Mouse (Mus musculus) intestine, postnatal 0 days (tissue): ENCODE measurements around the gene Mras. TPM values are rescaled to one million over a fixed set of nuclear protein-coding genes. Genes with fewer than 3 reads are reported as not detected.

Experiments used
- ATAC-seq: fragments of 200-750 bp; cut with Nextera tagmentation; 2 replicates; pipeline ENCODE4 v1.8.0; 2017; ENCODE audit warnings: mild to moderate bottlenecking, moderate TSS enrichment, moderate library complexity
- H3K27ac ChIP-seq: fragments of 300-500 bp; sonication (generic); 2 replicates; pipeline ENCODE4 v1.5.1; 2014; ENCODE audit warnings: mild to moderate bottlenecking, low read depth, low read length, moderate library complexity
- H3K27me3 ChIP-seq: fragments of 300-500 bp; sonication (generic); replicated peaks from 2 replicates; pipeline ENCODE4 v1.6.1; 2014; ENCODE audit warnings: low read length, mixed read lengths; ENCODE audit not compliant: control insufficient read depth, insufficient read depth
- H3K36me3 ChIP-seq: fragments of 300-500 bp; sonication (generic); 2 replicates; pipeline ENCODE4 v1.6.1; 2014; ENCODE audit warnings: mild to moderate bottlenecking, moderate library complexity; ENCODE audit not compliant: control insufficient read depth, insufficient read depth
- H3K4me1 ChIP-seq: fragments of 300-500 bp; sonication (generic); replicated peaks from 2 replicates; pipeline ENCODE4 v1.6.1; 2014; ENCODE audit warnings: antibody characterized with exemption, low read length, mixed read lengths; ENCODE audit not compliant: control insufficient read depth, insufficient read depth
- H3K4me2 ChIP-seq: fragments of 300-500 bp; sonication (generic); replicated peaks from 2 replicates; pipeline ENCODE4 v1.6.1; 2014; ENCODE audit warnings: low read depth, mild to moderate bottlenecking, moderate library complexity
- H3K4me3 ChIP-seq: fragments of 300-500 bp; sonication (generic); 2 replicates; pipeline ENCODE4 v1.5.1; 2014; ENCODE audit warnings: low read depth, low read length
- H3K9ac ChIP-seq: fragments of 300-500 bp; sonication (generic); 2 replicates; pipeline ENCODE4 v1.6.1; 2014; ENCODE audit warnings: mild to moderate bottlenecking, low read depth, low read length
- H3K9me3 ChIP-seq: fragments of 300-500 bp; sonication (generic); 2 replicates; pipeline ENCODE4 v1.6.1; 2016; ENCODE audit warnings: mixed run types; ENCODE audit not compliant: control insufficient read depth
- CTCF ChIP-seq: sonication (generic); IDR thresholded peaks from 2 replicates; pipeline ENCODE4 v1.5.1; 2016; ENCODE audit warnings: low read depth, mild to moderate bottlenecking, control low read depth, antibody characterized with exemption, moderate library complexity
- WGBS: fragments of 180-500 bp; shearing (Covaris S2); extraction: QIAGEN DNeasy Blood & Tissue Kit; methylation state at CpG from one replicate; pipeline ENCODE4 v1.1.7; 2014; 5-methylcytosine and 5-hydroxymethylcytosine counted together
- polyA plus RNA-seq: library from polyadenylated mRNA; unstranded; fragments of >200 nt; fragmentation: Nextera tagmentation; extraction: Ambion mirVana; gene quantifications from 2 replicates; pipeline ENCODE4 v1.2.1, GENCODE M21; 2015

Gene Mras
- polyA plus RNA-seq, 1 experiment from 2014 or later: 7.6 TPM

GRCm38 (mm10) chr9:99353390-99353789 lies 83.8 kb downstream of the Mras start:
- H3K27ac ChIP-seq: no peak overlapping the region
- no peak overlapping the region for H3K9ac ChIP-seq
- no peaks in the 10 kb centered on the region for H3K36me3 ChIP-seq
- H3K4me2 ChIP-seq: no peak overlapping the region
- no peak for TF ChIP-seq CTCF
- no peaks in the 10 kb centered on the region for H3K4me1 ChIP-seq
- no peak for ATAC-seq
- WGBS: 69% methylated on average over 6 of the region's 6 CpGs
- H3K27me3 ChIP-seq: peaks cover 19% of the 10 kb centered on the region
- H3K4me3 ChIP-seq: no peak overlapping the region
- H3K9me3 ChIP-seq: no peaks in the 10 kb centered on the region

GRCm38 (mm10) chr9:99352964-99353363 lies 84.2 kb downstream of the Mras start:
- Histone ChIP-seq H3K9ac (no peak overlapping the region), H3K9me3 (no peaks in the 10 kb centered on the region), H3K4me1 (no peaks in the 10 kb centered on the region), H3K4me3 (no peak overlapping the region), H3K27me3 (peaks cover 15% of the 10 kb centered on the region), H3K27ac (no peak overlapping the region), H3K4me2 (no peak overlapping the region), H3K36me3 (no peaks in the 10 kb centered on the region)
- WGBS: 65% methylated on average over 4 of the region's 4 CpGs
- no peak for TF ChIP-seq CTCF
- no peak for ATAC-seq

- Histone ChIP-seq H3K4me2 (no peak overlapping the region), H3K9ac (no peak overlapping the region), H3K4me3 (no peak overlapping the region), H3K27me3 (no peaks in the 10 kb centered on the region), H3K4me1 (no peaks in the 10 kb centered on the region), H3K27ac (no peak overlapping the region), H3K9me3 (no peaks in the 10 kb centered on the region), H3K36me3 (no peaks in the 10 kb centered on the region)
- no peak for ATAC-seq
- no peak for TF ChIP-seq CTCF
- 40% methylated on average over 4 of the region's 4 CpGs for WGBS
Observed at GRCm38 (mm10) chr9:99345351-99345792, 91.8 kb downstream of the Mras start.

GRCm38 (mm10) chr9:99341600-99341999 lies 95.6 kb downstream of the Mras start:
- WGBS: 23% methylated on average over 3 of the region's 3 CpGs
- Histone ChIP-seq H3K9me3 (no peaks in the 10 kb centered on the region), H3K4me3 (no peak overlapping the region), H3K36me3 (no peaks in the 10 kb centered on the region), H3K27me3 (no peaks in the 10 kb centered on the region), H3K4me2 (no peak overlapping the region), H3K9ac (no peak overlapping the region), H3K4me1 (no peaks in the 10 kb centered on the region), H3K27ac (no peak overlapping the region)
- ATAC-seq: no peak
- TF ChIP-seq CTCF: no peak

GRCm38 (mm10) chr9:99340126-99340525 lies 97.1 kb downstream of the Mras start:
- H3K4me1 ChIP-seq: no peaks in the 10 kb centered on the region
- no peaks in the 10 kb centered on the region for H3K27me3 ChIP-seq
- no peak overlapping the region for H3K9ac ChIP-seq
- ATAC-seq: no peak
- no peak overlapping the region for H3K27ac ChIP-seq
- H3K9me3 ChIP-seq: no peaks in the 10 kb centered on the region
- no peak for TF ChIP-seq CTCF
- H3K4me3 ChIP-seq: no peak overlapping the region
- H3K36me3 ChIP-seq: no peaks in the 10 kb centered on the region
- 56% methylated on average over 12 of the region's 12 CpGs for WGBS
- no peak overlapping the region for H3K4me2 ChIP-seq

GRCm38 (mm10) chr9:99339182-99339581 lies 98.0 kb downstream of the Mras start:
- H3K4me2 ChIP-seq: no peak overlapping the region
- H3K27me3 ChIP-seq: no peaks in the 10 kb centered on the region
- no peaks in the 10 kb centered on the region for H3K9me3 ChIP-seq
- no peak overlapping the region for H3K4me3 ChIP-seq
- no peak for ATAC-seq
- TF ChIP-seq CTCF: peak; percentile 54
- no peaks in the 10 kb centered on the region for H3K36me3 ChIP-seq
- no peaks in the 10 kb centered on the region for H3K4me1 ChIP-seq
- H3K27ac ChIP-seq: no peak overlapping the region
- no peak overlapping the region for H3K9ac ChIP-seq
- WGBS: 94% methylated on average over 1 of the region's 1 CpGs

GRCm38 (mm10) chr9:99338293-99338692 lies 98.9 kb downstream of the Mras start:
- Histone ChIP-seq H3K4me1 (no peaks in the 10 kb centered on the region), H3K27me3 (no peaks in the 10 kb centered on the region), H3K4me3 (no peak overlapping the region), H3K9me3 (no peaks in the 10 kb centered on the region), H3K36me3 (no peaks in the 10 kb centered on the region), H3K27ac (no peak overlapping the region), H3K9ac (no peak overlapping the region), H3K4me2 (no peak overlapping the region)
- no peak for ATAC-seq
- 91% methylated on average over 1 of the region's 1 CpGs for WGBS
- no peak for TF ChIP-seq CTCF
